Mouse (Mus musculus) midbrain, embryonic 12.5 days (tissue): ENCODE data around the gene Hpn. TPM values are rescaled to one million over a fixed set of nuclear protein-coding genes. Genes with fewer than 3 reads are reported as not detected.

Source experiments
- ATAC-seq: fragments of 200-750 bp; cut with Nextera tagmentation; 2 replicates; pipeline ENCODE4 v1.8.0; 2017; ENCODE audit warnings: low read depth, moderate TSS enrichment, moderate library complexity; ENCODE audit not compliant: low FRiP score
- H3K27ac ChIP-seq: fragments of 300-500 bp; sonication (generic); replicated peaks from 2 replicates; pipeline ENCODE4 v1.5.1; 2016; ENCODE audit warnings: mild to moderate bottlenecking
- H3K27me3 ChIP-seq: fragments of 300-500 bp; sonication (generic); 2 replicates; pipeline ENCODE4 v1.6.1; 2016; ENCODE audit warnings: mild to moderate bottlenecking
- H3K36me3 ChIP-seq: fragments of 300-500 bp; sonication (generic); 2 replicates; pipeline ENCODE4 v1.6.1; 2016
- H3K4me1 ChIP-seq: fragments of 300-500 bp; sonication (generic); 2 replicates; pipeline ENCODE4 v1.6.1; 2016
- H3K4me2 ChIP-seq: fragments of 300-500 bp; sonication (generic); replicated peaks from 2 replicates; pipeline ENCODE4 v1.6.1; 2016; ENCODE audit warnings: mild to moderate bottlenecking, moderate library complexity
- H3K4me3 ChIP-seq: fragments of 300-500 bp; sonication (generic); 2 replicates; pipeline ENCODE4 v1.5.1; 2016; ENCODE audit warnings: mild to moderate bottlenecking
- H3K9ac ChIP-seq: fragments of 300-500 bp; sonication (generic); replicated peaks from 2 replicates; pipeline ENCODE4 v1.6.1; 2016; ENCODE audit warnings: mild to moderate bottlenecking, moderate library complexity
- H3K9me3 ChIP-seq: fragments of 300-500 bp; sonication (generic); 2 replicates; pipeline ENCODE4 v1.6.1; 2016; ENCODE audit warnings: mild to moderate bottlenecking
- WGBS: fragments of 180-500 bp; shearing (Covaris S2); methylation state at CpG from one replicate; pipeline ENCODE4 v1.1.7; 2016; 5-methylcytosine and 5-hydroxymethylcytosine counted together
- polyA plus RNA-seq: library from polyadenylated mRNA; unstranded; fragments of >200 nt; fragmentation: Nextera tagmentation; extraction: Ambion mirVana; gene quantifications from 2 replicates; pipeline ENCODE4 v1.2.1, GENCODE M21; 2016

Hpn gene
- polyA plus RNA-seq, 1 experiment from 2014 or later, result 0.41 TPM

DNA sequence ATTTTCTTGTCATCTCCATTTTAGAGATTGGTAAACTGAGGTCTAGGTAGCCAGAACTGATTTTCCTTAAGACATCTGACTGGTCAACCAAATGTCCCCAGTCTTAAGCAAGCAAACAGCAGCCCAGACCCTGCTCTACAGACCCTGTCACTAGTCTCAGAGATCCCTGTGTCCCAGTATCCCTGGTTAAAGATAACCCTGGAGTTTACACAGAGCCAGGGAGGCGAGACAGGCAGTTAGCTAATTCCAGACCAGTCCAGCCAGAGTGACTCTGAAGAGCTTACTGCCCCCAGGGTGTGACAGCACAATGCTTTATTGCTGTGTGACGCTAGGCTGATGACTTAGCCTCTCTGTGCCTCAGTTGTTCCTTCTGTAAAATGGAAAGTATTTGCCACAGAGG, 58.0 kb downstream of the Hpn start, which contains the start of gene Fxyd1:
Gene Fxyd1 (minus strand): TSS at position 129 of the 400 bp plus-strand sequence.
- H3K36me3 ChIP-seq, result no peaks in the 10 kb centered on the region
- WGBS, result 81% methylated on average over 2 of the region's 2 CpGs
- H3K27ac ChIP-seq, result no peak within 1 kb of the TSS
- peaks cover 27% of the 10 kb centered on the region for H3K4me1 ChIP-seq
- H3K27me3 ChIP-seq, result peaks cover 35% of the 10 kb centered on the region
- H3K9ac ChIP-seq, result no peak within 1 kb of the TSS
- H3K4me2 ChIP-seq, result no peak within 1 kb of the TSS
- H3K4me3 ChIP-seq, result no peak within 1 kb of the TSS
- ATAC-seq, result no peak
- H3K9me3 ChIP-seq, result no peaks in the 10 kb centered on the region

DNA sequence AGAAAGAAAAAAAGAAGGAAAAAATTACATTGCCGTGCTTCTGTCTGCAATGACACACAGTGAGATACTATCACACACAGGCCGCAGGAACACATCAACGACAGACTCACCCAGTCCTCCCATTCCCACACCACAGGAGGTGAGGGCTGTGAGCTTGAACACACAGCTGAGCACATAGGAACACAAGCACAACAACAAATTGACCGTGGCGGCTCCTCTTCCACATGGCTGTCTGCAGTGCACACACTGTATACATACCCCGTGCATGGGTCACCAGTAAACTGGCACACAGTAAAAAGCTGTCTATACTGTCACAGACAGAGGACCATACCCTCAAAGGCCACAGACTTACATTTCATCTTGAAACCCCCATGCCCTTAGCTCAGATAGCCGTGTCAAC, 58.6 kb downstream of the Hpn start:
- no peak for ATAC-seq
- no peak overlapping the region for H3K27ac ChIP-seq
- no peak overlapping the region for H3K4me3 ChIP-seq
- WGBS, result 83% methylated on average over 7 of the region's 7 CpGs
- no peaks in the 10 kb centered on the region for H3K36me3 ChIP-seq
- peaks cover 34% of the 10 kb centered on the region for H3K4me1 ChIP-seq
- H3K9ac ChIP-seq, result no peak overlapping the region
- no peak overlapping the region for H3K4me2 ChIP-seq
- H3K9me3 ChIP-seq, result no peaks in the 10 kb centered on the region
- H3K27me3 ChIP-seq, result peaks cover 41% of the 10 kb centered on the region

DNA sequence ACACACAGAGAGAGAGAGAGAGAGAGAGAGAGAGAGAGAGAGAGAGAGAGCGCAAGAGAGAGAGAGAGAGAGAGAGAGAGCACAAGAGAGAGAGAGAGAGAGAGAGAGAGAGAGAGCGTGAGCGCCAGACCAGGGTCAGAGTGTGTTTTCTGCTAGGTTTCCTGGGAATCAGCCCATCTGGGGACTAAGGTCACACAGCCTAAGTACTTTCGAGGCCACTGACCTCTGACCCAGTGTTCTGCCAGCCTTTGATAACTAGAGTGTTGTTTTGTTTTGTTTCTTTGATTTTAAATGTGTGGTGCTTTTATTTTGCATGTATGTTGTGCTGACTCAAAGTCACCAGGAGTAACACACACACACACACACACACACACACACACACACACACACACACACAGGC, 59.2 kb downstream of the Hpn start:
- H3K9me3 ChIP-seq, result no peaks in the 10 kb centered on the region
- H3K4me1 ChIP-seq, result peaks cover 39% of the 10 kb centered on the region
- H3K27me3 ChIP-seq, result peaks cover 46% of the 10 kb centered on the region
- no peak overlapping the region for H3K4me3 ChIP-seq
- no peak overlapping the region for H3K4me2 ChIP-seq
- ATAC-seq, result no peak
- WGBS, result 28% methylated on average over 2 of the region's 4 CpGs
- no peak overlapping the region for H3K27ac ChIP-seq
- no peaks in the 10 kb centered on the region for H3K36me3 ChIP-seq
- H3K9ac ChIP-seq, result no peak overlapping the region

DNA sequence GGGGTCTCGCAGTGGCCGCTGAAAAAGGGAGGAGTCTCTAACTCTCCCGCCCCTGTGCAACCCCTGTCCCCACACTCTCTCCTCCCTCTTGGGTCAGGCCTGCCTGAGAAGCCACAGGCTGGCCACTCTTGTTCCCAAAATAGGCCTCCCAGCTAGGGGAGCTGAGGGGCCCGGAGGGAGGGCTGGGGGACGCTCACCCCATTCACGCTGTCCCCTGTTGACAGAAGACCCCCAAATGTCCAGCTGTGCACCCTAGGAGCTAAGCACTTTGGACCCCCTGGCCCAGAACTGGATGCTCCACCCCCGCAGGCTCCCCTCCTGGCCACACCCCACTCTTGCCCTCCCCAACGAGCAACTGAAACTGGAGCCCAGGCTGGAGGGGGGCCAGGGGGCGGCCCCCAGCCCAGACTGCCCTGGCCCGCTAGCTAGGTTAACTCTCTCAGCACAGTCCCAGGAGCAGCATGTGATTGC, 59.7 kb downstream of the Hpn start:
- Histone ChIP-seq H3K9ac (0 out of 2 replicates have a peak overlapping the region, but pooled peaks have one; percentile 8), H3K27me3 (peaks cover 51% of the 10 kb centered on the region), H3K27ac (no peak overlapping the region), H3K4me3 (no peak overlapping the region), H3K4me2 (0 out of 2 replicates have a peak overlapping the region, but pooled peaks have one; percentile 7), H3K9me3 (no peaks in the 10 kb centered on the region), H3K36me3 (no peaks in the 10 kb centered on the region), H3K4me1 (peaks cover 44% of the 10 kb centered on the region)
- 5% methylated on average over 10 of the region's 10 CpGs for WGBS
- no peak for ATAC-seq

DNA sequence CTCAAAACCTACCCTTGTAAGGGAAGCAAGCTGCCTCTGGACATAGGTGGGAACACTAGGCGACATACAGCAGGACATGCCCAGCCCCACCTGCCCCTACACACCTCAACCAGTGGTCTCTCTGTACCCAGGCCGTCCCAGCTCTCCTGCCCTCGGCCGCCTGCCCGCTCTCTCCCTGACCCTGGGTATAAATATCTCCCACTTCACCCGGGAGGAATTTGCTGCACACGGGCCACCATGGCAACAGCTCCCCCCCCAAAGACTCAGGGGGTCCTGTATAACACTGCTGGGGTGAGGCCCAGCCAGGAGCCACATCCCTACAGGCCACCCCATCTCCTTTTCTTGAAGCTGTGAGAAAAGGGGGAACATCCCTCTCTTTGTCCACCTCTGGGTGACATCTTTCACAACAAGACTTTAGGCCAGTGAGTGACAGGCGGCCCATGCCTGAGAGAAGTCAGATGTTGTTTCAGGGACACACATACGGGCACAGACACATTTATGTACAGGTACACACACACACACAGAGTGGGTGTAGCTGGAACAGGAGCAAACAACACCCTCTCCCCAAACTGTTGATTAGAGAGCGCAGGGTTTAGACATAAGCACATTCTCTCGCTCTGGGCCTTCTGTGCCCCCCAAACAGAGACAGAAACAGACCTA, 60.3 kb downstream of the Hpn start:
- Histone ChIP-seq H3K4me1 (peaks cover 50% of the 10 kb centered on the region), H3K27me3 (peaks cover 57% of the 10 kb centered on the region), H3K9ac (0 out of 2 replicates have a peak overlapping the region, but pooled peaks have one; percentile 8), H3K4me2 (no peak overlapping the region), H3K4me3 (no peak overlapping the region), H3K9me3 (no peaks in the 10 kb centered on the region), H3K27ac (no peak overlapping the region), H3K36me3 (no peaks in the 10 kb centered on the region)
- WGBS, result 45% methylated on average over 11 of the region's 11 CpGs
- ATAC-seq, result no peak

DNA sequence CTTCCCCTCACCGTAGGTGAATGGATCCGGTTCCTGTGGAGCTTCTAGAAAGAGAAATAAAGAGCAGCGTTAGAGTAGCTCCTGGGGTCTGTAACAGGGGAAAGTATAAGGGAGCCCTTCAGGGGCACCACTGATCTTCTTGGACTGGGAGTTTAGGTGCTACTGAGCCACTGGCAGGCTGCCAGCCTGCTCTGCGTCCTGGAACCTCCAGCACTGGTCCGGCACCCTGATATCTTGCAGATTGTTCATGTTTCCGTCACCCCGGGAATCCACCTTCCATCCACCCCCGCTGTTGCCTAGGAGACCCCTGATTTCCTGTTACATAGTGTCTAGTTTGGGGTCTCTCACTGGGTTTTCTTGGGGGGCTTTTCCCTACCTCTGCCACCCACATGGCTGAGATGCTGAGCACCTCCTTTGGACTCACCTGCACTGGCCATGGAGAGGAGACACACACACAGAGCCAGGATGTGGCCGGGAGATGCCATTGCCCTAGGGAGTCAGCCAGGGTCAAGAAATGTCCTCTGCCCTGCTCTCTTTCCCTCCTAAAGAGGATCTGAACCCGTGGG, 61.1 kb downstream of the Hpn start:
- Histone ChIP-seq H3K4me2 (no peak overlapping the region), H3K4me3 (no peak overlapping the region)
- 36% methylated on average over 10 of the region's 10 CpGs for WGBS

DNA sequence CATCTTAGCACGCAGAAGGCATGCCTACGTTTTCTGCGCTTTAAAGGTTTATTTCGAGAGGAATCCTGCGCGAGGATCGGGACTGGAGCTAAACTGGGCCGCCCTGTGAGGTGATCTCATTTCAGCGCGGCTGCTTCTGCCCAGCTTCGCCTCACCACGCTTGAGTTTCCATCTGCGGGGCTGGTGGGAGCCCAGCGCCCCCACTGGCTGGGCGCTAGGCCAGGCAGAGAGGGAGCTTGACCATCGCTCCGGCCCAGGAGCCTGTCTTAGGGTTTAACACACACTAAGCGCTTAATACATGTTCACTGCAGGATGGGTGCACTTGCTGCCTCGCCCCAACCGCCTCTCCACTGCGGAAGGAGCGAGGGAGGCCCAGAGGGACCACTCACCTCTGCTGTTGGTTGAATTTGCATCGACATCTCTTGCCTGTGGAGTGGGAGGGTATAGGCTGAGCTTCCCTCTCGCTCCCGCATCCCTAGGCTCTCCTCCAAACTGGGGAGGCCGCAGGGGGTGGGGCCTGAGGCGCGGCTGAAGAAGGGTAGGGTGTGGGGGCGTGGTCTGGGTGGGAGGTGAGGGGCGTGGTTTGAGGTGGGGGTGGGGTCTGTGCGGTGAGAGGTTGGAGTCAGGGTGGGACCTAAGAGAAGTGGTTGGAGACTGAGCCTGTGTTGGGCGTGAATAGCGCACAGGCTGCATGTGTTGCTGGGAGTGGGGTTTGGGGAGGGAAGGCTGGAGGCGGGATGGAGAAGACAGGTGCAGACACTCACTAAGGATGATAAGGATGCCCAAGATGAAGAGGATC, 62.3 kb downstream of the Hpn start:
- H3K4me1 ChIP-seq, result peaks cover 58% of the 10 kb centered on the region
- ATAC-seq, result 0 out of 2 replicates have a peak, but pooled peaks have one; percentile 25
- peak overlapping the region; percentile 8; the same call in 1 of the 2 replicates for H3K9ac ChIP-seq

More for the DNA sequence above, 61.1 kb downstream of the Hpn start:
- no peak overlapping the region for H3K9ac ChIP-seq
- peaks cover 58% of the 10 kb centered on the region for H3K4me1 ChIP-seq
- ATAC-seq, result no peak
- no peak overlapping the region for H3K27ac ChIP-seq
- no peaks in the 10 kb centered on the region for H3K9me3 ChIP-seq
- no peaks in the 10 kb centered on the region for H3K36me3 ChIP-seq
- H3K27me3 ChIP-seq, result peaks cover 65% of the 10 kb centered on the region

DNA sequence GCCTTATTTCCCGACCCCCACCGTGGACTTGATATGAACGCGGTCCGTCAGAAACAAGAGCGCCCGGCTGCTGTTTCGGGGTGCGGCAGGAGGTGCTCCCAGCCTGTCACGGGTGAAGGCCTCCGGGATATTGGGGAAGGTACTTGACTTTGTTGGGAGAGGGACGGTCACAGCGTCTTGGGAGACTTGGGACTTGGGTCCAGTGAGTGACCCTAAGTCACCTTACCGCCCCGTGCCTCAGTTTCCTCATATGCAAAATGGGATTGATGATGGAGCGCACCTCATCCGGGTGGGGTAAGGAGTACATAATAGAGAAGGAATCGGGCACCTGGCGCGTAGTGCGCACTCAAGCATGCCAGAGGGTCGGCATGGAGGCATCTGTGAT, 62.8 kb downstream of the Hpn start:
- 2% methylated on average over 22 of the region's 22 CpGs for WGBS
- Histone ChIP-seq H3K27ac (no peak overlapping the region), H3K36me3 (no peaks in the 10 kb centered on the region), H3K27me3 (peaks cover 80% of the 10 kb centered on the region), H3K4me2 (peak overlapping the region; percentile 37), H3K9me3 (no peaks in the 10 kb centered on the region), H3K4me1 (peaks cover 58% of the 10 kb centered on the region), H3K9ac (no peak overlapping the region), H3K4me3 (peak overlapping the region; percentile 37)
- no peak for ATAC-seq

More for the DNA sequence above, 62.3 kb downstream of the Hpn start:
- under 1% methylated on average over 34 of the region's 34 CpGs for WGBS
- Histone ChIP-seq H3K27me3 (peaks cover 74% of the 10 kb centered on the region), H3K4me2 (peak overlapping the region; percentile 37), H3K27ac (no peak overlapping the region), H3K36me3 (no peaks in the 10 kb centered on the region), H3K9me3 (no peaks in the 10 kb centered on the region), H3K4me3 (peak overlapping the region; percentile 37; the same call in 1 of the 2 replicates)

DNA sequence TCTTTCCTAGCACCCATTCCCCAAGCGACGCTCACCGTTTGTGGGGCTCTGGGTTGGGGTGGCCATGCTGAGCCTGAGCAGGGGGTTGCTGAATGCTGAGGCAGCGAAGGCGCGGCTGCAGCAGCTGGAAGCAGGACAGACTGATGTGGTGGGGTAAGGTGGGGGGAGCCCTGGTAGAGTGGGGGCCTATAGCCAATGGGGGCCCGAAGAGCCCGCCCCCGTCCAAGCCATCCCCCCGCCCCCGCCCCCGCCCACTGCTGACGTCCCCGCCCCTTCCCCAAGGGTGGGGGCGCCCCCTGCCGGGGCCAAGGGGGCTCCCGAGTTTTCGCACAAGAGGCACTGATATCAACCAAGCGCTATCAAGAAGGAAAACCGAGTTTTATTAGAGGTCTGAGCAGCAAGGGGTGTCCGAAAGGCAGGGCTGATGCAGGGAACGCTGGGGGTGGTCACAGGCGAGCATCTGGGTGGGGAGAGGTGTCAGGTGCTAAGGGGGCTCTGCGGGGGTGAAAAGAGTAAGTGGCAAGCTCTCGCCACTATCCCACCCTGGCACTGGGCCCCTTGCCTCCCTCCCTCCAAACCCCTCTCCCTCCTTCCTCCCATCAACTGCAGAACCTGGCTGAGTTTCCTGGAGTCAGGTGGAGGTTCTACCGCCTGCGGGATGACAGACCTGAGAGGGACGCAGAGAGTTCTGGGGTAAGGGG, 63.6 kb downstream of the Hpn start, which contains the start of gene Fxyd7:
Gene Fxyd7 (minus strand): TSS at position 147 of the 701 bp plus-strand sequence.
- no peak; the same call in 1 of the 2 replicates for ATAC-seq
- H3K9me3 ChIP-seq, result no peaks in the 10 kb centered on the region
- H3K4me1 ChIP-seq, result peaks cover 58% of the 10 kb centered on the region
- WGBS, result 2% methylated on average over 20 of the region's 28 CpGs
- H3K4me2 ChIP-seq, result peak within 1 kb of the TSS; percentile 55
- peak within 1 kb of the TSS; percentile 37 for H3K4me3 ChIP-seq
- peak within 1 kb of the TSS; percentile 35; the same call in 1 of the 2 replicates for H3K9ac ChIP-seq
- H3K27ac ChIP-seq, result no peak within 1 kb of the TSS
- H3K36me3 ChIP-seq, result no peaks in the 10 kb centered on the region
- H3K27me3 ChIP-seq, result peaks cover 81% of the 10 kb centered on the region

DNA sequence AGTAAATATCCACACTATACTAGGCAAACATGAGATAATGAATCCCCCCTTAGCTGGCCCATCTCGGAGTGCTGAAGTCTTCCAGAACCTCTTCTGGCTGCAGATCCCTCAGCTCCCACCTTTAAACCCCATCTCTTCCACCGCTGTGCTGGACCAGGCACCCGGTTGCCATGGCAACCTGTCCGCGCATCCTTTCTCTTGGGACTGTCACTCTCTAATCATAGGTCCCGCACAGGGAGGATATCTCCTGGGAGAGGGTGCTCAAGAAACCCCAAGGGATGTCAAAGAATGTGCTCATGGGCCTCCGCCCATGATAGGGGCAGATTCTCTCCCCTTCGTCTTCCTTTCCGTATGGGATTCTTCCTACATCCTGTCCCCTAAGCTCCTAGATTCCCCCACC, 64.2 kb downstream of the Hpn start:
- WGBS, result 2% methylated on average over 9 of the region's 9 CpGs
- peaks cover 58% of the 10 kb centered on the region for H3K4me1 ChIP-seq
- peaks cover 81% of the 10 kb centered on the region for H3K27me3 ChIP-seq
- no peaks in the 10 kb centered on the region for H3K36me3 ChIP-seq
- H3K27ac ChIP-seq, result no peak overlapping the region
- H3K9me3 ChIP-seq, result no peaks in the 10 kb centered on the region
- ATAC-seq, result no peak
- peak overlapping the region; percentile 55 for H3K4me2 ChIP-seq
- peak overlapping the region; percentile 37 for H3K4me3 ChIP-seq
- 0 out of 2 replicates have a peak overlapping the region, but pooled peaks have one; percentile 15 for H3K9ac ChIP-seq

DNA sequence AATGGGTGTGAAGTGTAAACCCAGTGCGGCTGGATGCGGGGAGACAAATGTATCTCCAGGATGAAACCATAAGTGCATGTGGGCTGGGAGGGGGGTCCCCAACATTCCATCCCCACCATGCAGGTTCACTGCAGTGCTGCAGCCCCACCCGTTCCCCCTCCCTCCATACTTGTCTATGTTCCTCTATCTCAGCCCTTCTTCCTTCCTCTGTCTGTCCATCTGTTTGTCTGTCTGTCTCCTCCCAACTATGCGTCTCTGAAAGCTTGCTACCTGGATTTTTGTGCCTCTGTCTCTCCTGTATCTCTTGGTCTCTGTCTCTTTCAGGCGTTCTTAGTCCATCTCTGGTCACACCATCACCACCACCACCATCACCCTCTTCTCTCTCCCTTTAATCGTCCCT, 64.6 kb downstream of the Hpn start:
- Histone ChIP-seq H3K4me2 (peak overlapping the region; percentile 55), H3K4me1 (peaks cover 55% of the 10 kb centered on the region), H3K9me3 (no peaks in the 10 kb centered on the region), H3K9ac (peak overlapping the region; percentile 35; the same call in 1 of the 2 replicates), H3K36me3 (no peaks in the 10 kb centered on the region), H3K27ac (no peak overlapping the region), H3K27me3 (peaks cover 82% of the 10 kb centered on the region), H3K4me3 (peak overlapping the region; percentile 37)
- 3% methylated on average over 6 of the region's 6 CpGs for WGBS
- no peak for ATAC-seq
